Mouse (Mus musculus) colon, adult 2 months (tissue): Measurements from ENCODE around the gene Hfm1. TPM values are rescaled to one million over a fixed set of nuclear protein-coding genes. Genes with fewer than 3 reads are reported as not detected.

Source experiments
- polyA plus RNA-seq: library from polyadenylated mRNA; depleted of rRNA; stranded (reverse); fragments of >200 nt; gene quantifications from 2 replicates; pipeline ENCODE4 v1.2.3, GENCODE M21; 2012; rRNA removed

Gene Hfm1
- not detected in 2 replicates for polyA plus RNA-seq

DNA sequence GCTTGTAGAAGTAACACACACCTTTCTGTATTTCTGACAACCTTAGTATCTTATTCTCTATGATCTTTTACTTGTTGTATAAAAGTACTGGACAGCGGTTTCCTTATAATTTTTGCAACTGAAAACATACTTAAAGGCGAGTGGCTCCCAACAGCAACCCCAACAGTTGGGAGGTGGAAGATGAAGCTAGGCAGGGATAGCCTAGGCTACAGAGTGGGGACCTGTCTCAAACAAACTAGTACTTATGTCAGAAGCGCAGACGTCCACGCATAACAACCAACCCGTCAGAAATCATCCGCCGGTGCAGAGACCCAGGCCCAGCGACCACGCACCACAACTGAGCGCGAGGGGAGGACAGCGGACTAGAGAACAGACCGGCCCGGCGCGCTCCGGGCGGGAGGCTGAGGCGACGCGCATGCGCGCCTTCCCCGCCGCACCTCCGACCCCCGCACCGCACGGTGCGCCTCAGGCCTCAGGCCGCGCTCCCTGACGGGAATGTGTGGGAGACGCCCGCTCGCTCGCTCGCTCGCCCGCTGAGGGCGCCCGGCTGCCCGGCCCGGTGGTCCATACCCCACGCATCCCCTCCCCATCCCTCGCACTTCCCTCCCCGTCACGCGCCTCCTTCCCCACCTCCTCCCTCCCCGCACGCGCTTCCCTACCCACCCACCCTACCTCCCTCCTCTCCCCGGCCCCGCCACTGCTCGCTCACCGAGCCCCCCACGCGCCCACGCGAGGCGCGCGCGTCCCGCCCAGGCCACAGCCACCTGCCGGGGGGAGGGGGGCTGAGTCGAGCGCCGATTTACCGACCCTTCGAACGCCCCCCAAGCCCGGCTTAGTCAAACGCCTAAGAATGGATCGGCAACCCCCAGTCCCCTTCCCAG, at the start of gene Hfm1:
TSS of gene Hfm1 (minus strand) at position 834 of the 881 bp plus-strand sequence.

GRCm38 (mm10) chr5:106963584-106964512, 37.7 kb upstream of the Hfm1 start, which contains the start of gene Cdc7:
Gene Cdc7 (plus strand): TSS chr5:106964322.

Other genes with a start within 250 kb of the Hfm1 start
- 5.1 and 6.8 TPM in 2 replicates for gene Zfp644, start 229.0 kb downstream of the Hfm1 start, polyA plus RNA-seq
- 2.2 and 2.3 TPM in 2 replicates for gene Cdc7, start 38.0 kb upstream of the Hfm1 start, polyA plus RNA-seq